Mouse (Mus musculus): ENCODE data around the gene Rnf216.

Rnf216 gene

DNA sequence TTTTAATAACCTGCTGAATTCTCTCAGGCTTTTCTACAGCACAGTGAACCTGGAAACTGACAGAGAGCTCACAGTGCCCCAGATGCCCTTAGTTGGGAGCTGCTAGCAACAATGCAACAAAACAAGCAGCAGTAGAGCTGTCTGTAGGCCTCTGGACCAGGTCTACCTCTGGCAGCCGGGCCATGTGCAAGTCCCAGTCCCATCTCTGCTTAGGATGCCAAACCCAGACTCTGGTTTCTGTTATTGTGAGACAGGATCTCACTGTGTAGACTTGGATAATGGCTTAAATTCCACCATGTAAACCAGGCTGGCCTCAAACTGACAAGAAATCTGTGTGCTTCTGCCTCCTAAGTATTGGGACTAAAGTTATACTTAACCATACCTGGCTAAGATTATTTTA lies 11.2 kb downstream of the Rnf216 start:
- DNase-seq (ENCODE audit: low spot score), result no peak

DNA sequence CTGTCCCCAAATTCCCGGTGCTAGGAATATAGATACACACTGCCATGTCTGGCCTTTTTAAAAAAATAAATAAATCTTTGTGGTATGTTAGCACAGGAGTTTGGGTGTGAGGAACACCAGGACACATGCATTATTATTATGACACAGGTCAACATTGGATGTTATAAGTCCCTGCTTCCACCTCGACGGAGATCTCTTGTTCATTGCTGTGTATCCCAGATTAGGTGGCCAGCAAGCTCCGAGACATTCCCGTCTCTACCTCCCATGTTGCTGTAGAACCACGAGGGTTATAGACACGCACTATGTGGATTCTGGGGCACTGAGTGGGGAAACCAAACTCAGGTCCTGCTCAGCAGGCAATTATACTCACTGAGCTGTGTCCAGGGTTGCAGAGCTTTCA lies 17.5 kb downstream of the Rnf216 start:
- no peak for DNase-seq (ENCODE audit: low spot score)

GRCm38 (mm10) chr5:143092891-143093290 lies 19.9 kb downstream of the Rnf216 start:
- DNase-seq (ENCODE audit: low spot score), result no peak

- DNase-seq (ENCODE audit: low spot score), result peak; percentile 49
These were observed 27.9 kb downstream of the Rnf216 start for GRCm38 (mm10) chr5:143084898-143085297.

GRCm38 (mm10) chr5:143079806-143080205 lies 33.0 kb downstream of the Rnf216 start:
- DNase-seq (ENCODE audit: low spot score), result no peak

- DNase-seq (ENCODE audit: low spot score), result no peak
These were observed 36.1 kb downstream of the Rnf216 start for GRCm38 (mm10) chr5:143076603-143077143.

DNA sequence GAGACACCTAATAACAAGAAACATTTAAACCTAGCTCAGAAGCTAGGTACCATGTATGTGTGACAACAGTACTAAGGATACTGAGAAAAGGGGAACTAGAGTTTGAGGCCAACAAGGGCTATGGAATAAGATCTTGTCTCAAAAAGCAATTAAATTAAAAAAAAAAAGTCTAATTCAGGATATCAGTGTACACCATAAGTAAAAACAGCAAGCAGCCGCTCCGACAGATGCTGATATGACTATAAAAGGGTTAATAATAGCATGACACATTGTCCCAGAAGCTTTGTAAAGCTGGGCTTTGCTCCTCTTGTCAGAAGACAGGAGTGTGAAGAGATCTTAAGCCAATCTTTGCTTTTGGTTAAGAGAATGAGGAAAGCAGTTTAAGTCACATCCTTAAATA lies 36.8 kb downstream of the Rnf216 start:
- DNase-seq (ENCODE audit: low spot score), result no peak

DNA sequence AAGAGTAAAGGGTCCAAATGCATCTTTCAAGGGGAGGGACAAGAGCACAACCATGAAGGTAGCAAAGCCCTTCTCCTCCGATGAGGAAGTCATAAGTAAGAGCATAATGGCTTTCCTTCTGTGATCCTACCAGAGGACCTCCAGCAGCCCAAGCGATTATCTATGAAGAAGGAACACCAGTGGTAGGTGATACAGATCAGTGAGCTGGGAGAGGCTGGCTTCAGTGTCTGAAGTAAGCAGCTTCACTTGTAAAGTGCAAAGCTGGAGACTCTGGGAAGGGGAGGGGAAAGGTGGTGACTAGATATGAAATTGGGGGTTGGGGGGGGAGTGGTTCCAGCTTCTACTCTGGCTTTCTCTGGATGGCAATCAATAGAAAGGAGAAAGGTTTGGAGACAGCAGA lies 43.7 kb downstream of the Rnf216 start:
- DNase-seq (ENCODE audit: low spot score), result no peak

GRCm38 (mm10) chr5:143068382-143068781 lies 44.4 kb downstream of the Rnf216 start:
- no peak for DNase-seq (ENCODE audit: low spot score)

DNA sequence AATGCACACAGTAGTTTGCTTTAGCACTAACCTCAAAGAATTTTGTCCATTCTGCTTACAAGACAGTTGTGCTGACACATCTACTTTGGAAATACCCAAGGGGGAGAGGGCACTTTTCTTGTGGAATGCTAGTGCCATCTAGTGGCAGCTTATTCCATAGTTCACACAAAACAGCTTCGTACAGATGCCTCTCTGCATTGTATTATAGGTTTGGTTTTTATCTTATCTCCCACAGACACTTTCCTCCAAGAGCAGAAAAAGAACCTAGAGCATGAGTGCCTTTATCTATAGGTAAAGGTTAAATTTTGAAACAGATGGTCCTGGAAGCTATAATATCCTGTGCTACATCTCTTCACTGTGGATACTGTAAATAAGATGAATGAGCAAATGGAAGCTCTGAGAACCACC lies 46.2 kb downstream of the Rnf216 start:
- peak; percentile 88 for DNase-seq (ENCODE audit: low spot score)

- DNase-seq (ENCODE audit: low spot score), result no peak
These were observed 46.7 kb downstream of the Rnf216 start for GRCm38 (mm10) chr5:143066096-143066495.

DNA sequence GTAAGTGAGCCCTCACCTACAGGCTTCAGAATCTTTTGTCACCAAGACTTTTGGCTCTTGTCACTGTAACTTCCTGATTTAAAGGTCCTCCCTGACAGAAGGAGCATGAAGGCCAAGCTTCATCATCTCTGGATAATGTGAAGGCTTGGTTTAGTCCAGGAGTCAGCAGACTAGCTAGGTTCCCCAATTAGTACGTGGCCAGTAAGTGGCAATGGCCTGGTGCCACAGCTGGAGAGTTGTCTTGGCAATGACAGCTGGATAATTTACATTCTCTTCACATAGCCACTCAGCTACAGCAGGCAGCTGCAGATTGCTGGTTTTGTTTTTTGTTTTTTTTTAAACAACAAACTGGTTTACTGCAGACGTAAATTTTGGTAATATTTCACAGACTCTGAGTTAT lies 47.6 kb downstream of the Rnf216 start:
- no peak for DNase-seq (ENCODE audit: low spot score)

GRCm38 (mm10) chr5:143062251-143062650 lies 50.5 kb downstream of the Rnf216 start:
- DNase-seq (ENCODE audit: low spot score), result no peak

GRCm38 (mm10) chr5:143061511-143061910 lies 51.3 kb downstream of the Rnf216 start:
- no peak for DNase-seq (ENCODE audit: low spot score)

DNA sequence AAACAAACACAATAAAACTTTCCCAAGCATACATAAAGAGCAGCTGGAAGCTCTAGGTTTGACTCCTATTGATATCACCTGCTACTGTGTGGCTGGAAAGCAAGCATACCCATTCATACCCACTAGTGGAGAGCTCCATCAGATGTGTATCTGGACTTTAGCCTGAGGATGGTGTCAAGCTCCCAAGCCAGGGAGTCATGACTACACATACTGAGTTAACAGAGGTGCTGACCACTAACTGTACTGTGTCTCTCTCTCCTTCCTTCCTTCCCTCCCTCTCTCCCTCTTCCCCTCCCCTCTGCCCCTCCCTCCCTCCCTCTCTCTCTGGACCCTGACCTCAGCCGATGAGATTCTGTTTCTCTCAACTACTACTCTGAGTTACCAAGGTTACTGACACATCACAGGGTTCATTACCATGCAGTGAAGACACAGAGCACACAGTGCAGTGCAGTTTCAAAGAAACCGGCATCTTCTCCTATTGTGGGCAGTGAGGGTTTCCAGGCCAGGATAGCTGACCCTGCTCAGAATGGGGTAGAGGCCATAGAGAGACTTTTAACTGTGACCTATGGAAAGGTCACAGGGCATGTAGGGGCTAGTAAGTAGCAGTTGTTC lies 51.9 kb downstream of the Rnf216 start:
- DNase-seq (ENCODE audit: low spot score), result peak; percentile 73

- no peak for DNase-seq (ENCODE audit: low spot score)
These were observed 52.8 kb downstream of the Rnf216 start for GRCm38 (mm10) chr5:143059958-143060357.

DNA sequence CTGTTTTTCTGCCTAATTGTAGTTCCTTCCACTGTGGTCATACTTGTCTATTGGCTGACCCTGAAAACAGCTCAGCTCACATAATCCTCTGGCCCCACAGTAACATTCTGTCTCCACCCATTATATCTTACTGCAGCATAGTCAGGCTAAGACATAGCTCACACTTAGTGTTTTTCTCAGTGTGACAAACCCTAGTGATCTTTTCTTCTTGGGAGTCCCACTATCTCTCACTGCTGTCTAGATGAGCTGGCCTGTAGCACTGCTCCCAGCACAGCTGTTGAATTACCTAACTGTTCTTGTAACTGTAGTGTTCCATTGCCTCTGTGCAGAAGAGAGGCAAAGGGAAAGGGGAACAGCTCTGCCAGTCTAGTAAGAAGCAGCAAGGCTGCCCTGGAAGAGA lies 53.6 kb downstream of the Rnf216 start:
- no peak for DNase-seq (ENCODE audit: low spot score)

- DNase-seq (ENCODE audit: low spot score), result no peak
These were observed 54.1 kb downstream of the Rnf216 start for GRCm38 (mm10) chr5:143058675-143059074.

GRCm38 (mm10) chr5:143058208-143058607 lies 54.6 kb downstream of the Rnf216 start:
- no peak for DNase-seq (ENCODE audit: low spot score)

DNA sequence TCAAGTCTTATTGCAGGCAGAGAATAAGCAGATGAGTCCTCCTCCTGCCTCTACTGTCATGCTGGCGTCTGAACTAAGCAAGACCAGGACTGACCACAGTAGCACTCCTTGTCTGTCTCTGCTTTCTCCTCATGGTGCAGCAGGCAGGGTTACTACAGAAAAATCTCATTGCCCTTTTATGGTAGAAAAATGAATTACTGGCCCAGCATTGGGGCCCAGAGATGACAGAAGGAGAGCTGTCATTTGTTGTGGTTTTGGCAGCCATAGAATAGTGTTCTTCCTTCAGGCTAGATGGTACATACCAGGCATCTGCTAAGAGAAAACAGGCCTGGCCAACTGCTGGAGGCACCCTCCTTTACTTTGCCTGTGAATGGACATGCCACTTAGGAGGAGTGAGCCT lies 55.0 kb downstream of the Rnf216 start:
- DNase-seq (ENCODE audit: low spot score), result no peak

- no peak for DNase-seq (ENCODE audit: low spot score)
These were observed 56.5 kb downstream of the Rnf216 start for GRCm38 (mm10) chr5:143056191-143056880.

- no peak for DNase-seq (ENCODE audit: low spot score)
These were observed 57.2 kb downstream of the Rnf216 start for GRCm38 (mm10) chr5:143055501-143056125.

DNA sequence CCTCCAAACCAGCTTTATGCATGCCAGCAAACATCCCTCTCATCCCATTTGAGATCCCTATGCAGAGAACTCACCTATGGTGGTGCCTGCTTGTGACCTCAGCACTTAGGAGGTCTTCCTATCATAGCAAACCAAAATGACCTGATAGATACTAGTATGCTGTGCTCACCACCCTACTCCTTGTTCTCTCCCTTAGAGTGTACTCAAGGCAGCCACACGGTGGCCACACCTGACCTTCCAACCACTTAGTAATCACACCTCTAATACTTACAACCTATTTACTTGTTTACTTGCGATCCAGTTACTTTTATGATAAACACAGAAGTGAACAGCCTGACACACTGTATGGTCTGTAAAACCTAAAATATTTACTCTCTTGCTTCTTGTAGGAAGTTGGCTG lies 58.1 kb downstream of the Rnf216 start:
- DNase-seq (ENCODE audit: low spot score), result no peak

Data from embryo, embryonic 10.5 days (tissue).